ENCODE assay signal across 13 mouse cellular contexts in genomic region chr1:135518661-135519060, GRCm38 (mm10).
DNase-seq lines count a peak whose midpoint lies in the region; ATAC-seq lines count a peak whose summit lies in the region.
"Had no signal": no experiment of that assay in that cellular context is flagged by ENCODE, and none has a peak within 500 bp of the region (broad histone marks: within the 10 kb centered on the region; RNA-seq: fewer than 3 reads in every experiment).

No protein-coding gene starts in this region.

- peak; percentile 65 to 73 for DNase-seq in cerebellum, postnatal 10 days
- no peak for DNase-seq in cerebellum, postnatal 36 days
- DNase-seq in testis, postnatal 10 days (ENCODE audit: low spot score) = peak; percentile 28
- no peak for DNase-seq in testis, postnatal 14 days (ENCODE audit: low spot score)
- peak; percentile 62 for DNase-seq in telencephalon, adult 2 months (ENCODE audit: low read depth, low spot score)
- no peak for DNase-seq in natural killer cell, adult 2 months (ENCODE audit: low spot score in 2 of 2)
- no peak for DNase-seq in adrenal gland, adult 18-20 months (ENCODE audit: low spot score in 2 of 2)
- DNase-seq: cerebellum, adult 11-12 months; heart, postnatal 36 days; kidney, postnatal 25 days; lung, postnatal 36 days had no signal

- H3K9ac ChIP-seq in midbrain, embryonic 15.5 days = no peak overlapping the region
- H3K9ac ChIP-seq: embryonic facial prominence, embryonic 15.5 days had no signal

- WGBS in midbrain, embryonic 15.5 days = 22% methylated on average over 5 of the region's 5 CpGs

- no peaks in the 10 kb centered on the region for H3K36me3 ChIP-seq in midbrain, embryonic 15.5 days (replicated peaks)
- H3K36me3 ChIP-seq: embryonic facial prominence, embryonic 15.5 days had no signal

- no peaks in the 10 kb centered on the region for H3K9me3 ChIP-seq in midbrain, embryonic 15.5 days
- H3K9me3 ChIP-seq: embryonic facial prominence, embryonic 15.5 days had no signal

- H3K4me3 ChIP-seq in midbrain, embryonic 15.5 days = no peak overlapping the region
- H3K4me3 ChIP-seq: embryonic facial prominence, embryonic 15.5 days had no signal

- H3K27me3 ChIP-seq in midbrain, embryonic 15.5 days (replicated peaks) = no peaks in the 10 kb centered on the region
- H3K27me3 ChIP-seq: embryonic facial prominence, embryonic 15.5 days had no signal

- H3K27ac ChIP-seq in midbrain, embryonic 15.5 days = peak overlapping the region; percentile 27
- H3K27ac ChIP-seq: embryonic facial prominence, embryonic 15.5 days had no signal

- no peak overlapping the region for H3K4me2 ChIP-seq in midbrain, embryonic 15.5 days
- H3K4me2 ChIP-seq: embryonic facial prominence, embryonic 15.5 days had no signal

- ATAC-seq in midbrain, embryonic 15.5 days (replicated peaks) = peak; percentile 82

- H3K4me1 ChIP-seq in midbrain, embryonic 15.5 days = peaks cover 29% of the 10 kb centered on the region

Comparison
In these comparisons a context has a peak if more than half of its experiments do, and no peak if none do; other contexts are left out.
1. DNase-seq: peak in cerebellum, postnatal 10 days (2 of 2), testis, postnatal 10 days (single experiment) and telencephalon, adult 2 months (single experiment); none in cerebellum, postnatal 36 days (0 of 2), testis, postnatal 14 days (single experiment), natural killer cell, adult 2 months (0 of 2) and adrenal gland, adult 18-20 months (0 of 2).